Mouse (Mus musculus): ENCODE data around the gene Dnaaf3. TPM values are rescaled to one million over a fixed set of nuclear protein-coding genes. Genes with fewer than 3 reads are reported as not detected.
A peak's percentile ranks its signal among the peaks of the same experiment; 100 is the strongest.
"Not testable (repeated sequence)": the region's sequence is repeated elsewhere in the genome, so short reads cannot be mapped to it uniquely, and the experiment has no call there.

Dnaaf3 gene
- total RNA-seq (2021): 0.91 and 1.2 TPM in 2 replicates
- long read RNA-seq: 0 reads

- peak; percentile 68 for DNase-seq
Observed at GRCm38 (mm10) chr7:4532005-4532729, at the start of gene Dnaaf3. TSS of gene Dnaaf3 (minus strand) at chr7:4532453.

GRCm38 (mm10) chr7:4581481-4581880, 49.2 kb upstream of the Dnaaf3 start:
- not testable (repeated sequence) for DNase-seq

GRCm38 (mm10) chr7:4572361-4572760, 40.1 kb upstream of the Dnaaf3 start:
- not testable (repeated sequence) for DNase-seq

GRCm38 (mm10) chr7:4562660-4563059, 30.4 kb upstream of the Dnaaf3 start:
- no peak for DNase-seq

- no peak for DNase-seq
Observed at GRCm38 (mm10) chr7:4557167-4557560, 24.9 kb upstream of the Dnaaf3 start.

GRCm38 (mm10) chr7:4556256-4557166, 24.3 kb upstream of the Dnaaf3 start:
- DNase-seq: peak; percentile 75

- no peak for DNase-seq
Observed at GRCm38 (mm10) chr7:4547221-4547641, 15.0 kb upstream of the Dnaaf3 start, which contains the start of gene Syt5. TSS of gene Syt5 (minus strand) at chr7:4547541.

GRCm38 (mm10) chr7:4546591-4547131, 14.4 kb upstream of the Dnaaf3 start:
- DNase-seq: peak; percentile 78

- DNase-seq: no peak
Observed at GRCm38 (mm10) chr7:4546050-4546449, 13.8 kb upstream of the Dnaaf3 start.

GRCm38 (mm10) chr7:4542013-4542412, 9.8 kb upstream of the Dnaaf3 start:
- no peak for DNase-seq

- DNase-seq: no peak
Observed at GRCm38 (mm10) chr7:4541344-4541743, 9.1 kb upstream of the Dnaaf3 start.

- DNase-seq: no peak
Observed at GRCm38 (mm10) chr7:4539019-4539418, 6.8 kb upstream of the Dnaaf3 start.

GRCm38 (mm10) chr7:4537181-4537580, 4.9 kb upstream of the Dnaaf3 start:
- no peak for DNase-seq

- no peak for DNase-seq
Observed at GRCm38 (mm10) chr7:4536369-4536768, 4.1 kb upstream of the Dnaaf3 start.

GRCm38 (mm10) chr7:4530166-4530565, 2.1 kb downstream of the Dnaaf3 start:
- DNase-seq: not testable (repeated sequence)

- DNase-seq: no peak
Observed at GRCm38 (mm10) chr7:4527302-4527689, 5.0 kb downstream of the Dnaaf3 start.

- DNase-seq: peak; percentile 60
Observed at GRCm38 (mm10) chr7:4526341-4527301, 5.6 kb downstream of the Dnaaf3 start.

- DNase-seq: peak; percentile 23
Observed at GRCm38 (mm10) chr7:4524212-4524922, 7.9 kb downstream of the Dnaaf3 start, which contains the start of gene Tnni3. TSS of gene Tnni3 (minus strand) at chr7:4524229.

GRCm38 (mm10) chr7:4523205-4524130, 8.8 kb downstream of the Dnaaf3 start:
- DNase-seq: no peak

- no peak for DNase-seq
Observed at GRCm38 (mm10) chr7:4522292-4522691, 10.0 kb downstream of the Dnaaf3 start.

Measured in adrenal gland, postnatal 25 days (tissue).